Mouse (Mus musculus): Measurements from ENCODE around the gene Pigo. TPM values are rescaled to one million over a fixed set of nuclear protein-coding genes. Genes with fewer than 3 reads are reported as not detected.

Gene Pigo
- 2.7 and 7.6 TPM in 2 replicates for polyA plus RNA-seq (2012; ENCODE audit: insufficient read depth, low replicate concordance)

GRCm38 (mm10) chr4:43025084-43025960 lies at the start of gene Pigo:
TSS of gene Pigo (minus strand) at chr4:43025819.
- TF ChIP-seq GATA1 (IDR thresholded peaks at IDR 0.05; ENCODE audit: borderline replicate concordance, low read length) (no peak), FLI1 (IDR thresholded peaks at IDR 0.05; ENCODE audit: low read length) (no peak)
- H3K4me1 ChIP-seq, result peaks cover 42% of the 10 kb centered on the region
- H3K9me3 ChIP-seq, result no peaks in the 10 kb centered on the region
- peak within 1 kb of the TSS; percentile 96 for H3K4me3 ChIP-seq (replicated peaks)
- no peaks in the 10 kb centered on the region for H3K27me3 ChIP-seq (replicated peaks)
- peaks cover 83% of the 10 kb centered on the region for H3K36me3 ChIP-seq (replicated peaks; ENCODE audit: low read length)

- Histone ChIP-seq H3K4me3 (replicated peaks) (no peak overlapping the region), H3K36me3 (replicated peaks; ENCODE audit: low read length) (no peaks in the 10 kb centered on the region), H3K9me3 (no peaks in the 10 kb centered on the region), H3K27me3 (replicated peaks) (peaks cover 6% of the 10 kb centered on the region), H3K4me1 (no peaks in the 10 kb centered on the region)
- TF ChIP-seq GATA1 (IDR thresholded peaks at IDR 0.05; ENCODE audit: borderline replicate concordance, low read length) (no peak), FLI1 (IDR thresholded peaks at IDR 0.05; ENCODE audit: low read length) (no peak)
Measured at GRCm38 (mm10) chr4:43074923-43075322, 49.3 kb upstream of the Pigo start.

- TF ChIP-seq FLI1 (IDR thresholded peaks at IDR 0.05; ENCODE audit: low read length) (no peak), GATA1 (IDR thresholded peaks at IDR 0.05; ENCODE audit: borderline replicate concordance, low read length) (no peak)
- Histone ChIP-seq H3K9me3 (no peaks in the 10 kb centered on the region), H3K4me1 (no peaks in the 10 kb centered on the region), H3K4me3 (replicated peaks) (no peak overlapping the region), H3K36me3 (replicated peaks; ENCODE audit: low read length) (no peaks in the 10 kb centered on the region), H3K27me3 (replicated peaks) (peaks cover 28% of the 10 kb centered on the region)
Measured at GRCm38 (mm10) chr4:43065471-43065870, 39.9 kb upstream of the Pigo start.

GRCm38 (mm10) chr4:43060286-43060685 lies 34.7 kb upstream of the Pigo start:
- TF ChIP-seq GATA1 (IDR thresholded peaks at IDR 0.05; ENCODE audit: borderline replicate concordance, low read length), result no peak
- no peak for TF ChIP-seq FLI1 (IDR thresholded peaks at IDR 0.05; ENCODE audit: low read length)
- Histone ChIP-seq H3K4me1 (peaks cover 13% of the 10 kb centered on the region), H3K36me3 (replicated peaks; ENCODE audit: low read length) (no peaks in the 10 kb centered on the region), H3K27me3 (replicated peaks) (peaks cover 56% of the 10 kb centered on the region), H3K4me3 (replicated peaks) (no peak overlapping the region), H3K9me3 (no peaks in the 10 kb centered on the region)

- Histone ChIP-seq H3K9me3 (no peaks in the 10 kb centered on the region), H3K4me1 (peaks cover 13% of the 10 kb centered on the region), H3K36me3 (replicated peaks; ENCODE audit: low read length) (no peaks in the 10 kb centered on the region), H3K27me3 (replicated peaks) (peaks cover 56% of the 10 kb centered on the region), H3K4me3 (replicated peaks) (peak overlapping the region; percentile 92)
- TF ChIP-seq FLI1 (IDR thresholded peaks at IDR 0.05; ENCODE audit: low read length), result no peak
- no peak for TF ChIP-seq GATA1 (IDR thresholded peaks at IDR 0.05; ENCODE audit: borderline replicate concordance, low read length)
Measured at GRCm38 (mm10) chr4:43059697-43060096, 34.1 kb upstream of the Pigo start.

- no peaks in the 10 kb centered on the region for H3K9me3 ChIP-seq
- no peaks in the 10 kb centered on the region for H3K36me3 ChIP-seq (replicated peaks; ENCODE audit: low read length)
- H3K4me3 ChIP-seq (replicated peaks), result peak within 1 kb of the TSS; percentile 92
- H3K4me1 ChIP-seq, result peaks cover 13% of the 10 kb centered on the region
- TF ChIP-seq FLI1 (IDR thresholded peaks at IDR 0.05; ENCODE audit: low read length) (no peak), GATA1 (IDR thresholded peaks at IDR 0.05; ENCODE audit: borderline replicate concordance, low read length) (no peak)
- H3K27me3 ChIP-seq (replicated peaks), result peaks cover 57% of the 10 kb centered on the region
Measured at GRCm38 (mm10) chr4:43058753-43059654, 33.4 kb upstream of the Pigo start, which contains the start of gene Unc13b. TSS of gene Unc13b (plus strand) at chr4:43058953.

DNA sequence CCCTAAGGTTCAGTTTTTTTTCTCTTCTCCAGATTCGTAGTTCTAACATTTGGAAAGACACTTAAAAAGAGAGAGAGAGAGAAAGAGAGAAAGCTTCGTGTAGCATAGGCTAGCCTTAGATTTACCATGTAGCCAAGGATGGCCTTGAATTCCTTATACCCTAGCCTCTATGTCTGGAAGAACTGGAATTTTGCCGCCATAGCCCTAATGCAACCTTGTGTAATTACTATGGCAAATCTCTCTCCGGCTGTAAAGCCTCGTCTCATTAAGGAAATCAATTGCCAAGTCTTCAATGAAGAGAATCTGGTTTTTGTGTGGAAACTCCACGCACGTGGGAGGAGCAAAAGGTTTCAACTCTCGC lies 32.8 kb upstream of the Pigo start:
- Histone ChIP-seq H3K4me1 (peaks cover 13% of the 10 kb centered on the region), H3K4me3 (replicated peaks) (peak overlapping the region; percentile 92), H3K27me3 (replicated peaks) (peaks cover 54% of the 10 kb centered on the region), H3K36me3 (replicated peaks; ENCODE audit: low read length) (no peaks in the 10 kb centered on the region), H3K9me3 (no peaks in the 10 kb centered on the region)
- TF ChIP-seq FLI1 (IDR thresholded peaks at IDR 0.05; ENCODE audit: low read length) (no peak), GATA1 (IDR thresholded peaks at IDR 0.05; ENCODE audit: borderline replicate concordance, low read length) (no peak)

DNA sequence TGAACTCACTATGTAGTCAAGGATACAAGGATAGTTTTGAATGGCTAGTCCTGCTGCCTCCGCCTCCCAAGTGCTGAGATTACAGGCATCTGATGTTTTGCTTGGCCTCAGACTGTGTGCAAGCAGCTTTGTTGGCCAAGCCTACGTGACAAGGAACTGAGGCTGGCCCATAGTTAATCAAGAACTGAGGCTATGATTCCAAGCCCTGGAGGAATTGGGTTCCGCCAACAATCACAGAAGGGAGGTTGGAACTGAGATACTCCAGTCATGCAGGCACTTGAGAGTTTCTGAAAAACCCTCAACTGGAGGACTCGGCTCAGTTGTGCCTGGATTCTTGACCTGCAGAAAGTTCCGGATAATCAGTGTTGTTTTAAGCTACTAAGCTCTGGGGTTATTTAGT lies 32.0 kb upstream of the Pigo start:
- H3K4me3 ChIP-seq (replicated peaks), result no peak overlapping the region
- TF ChIP-seq GATA1 (IDR thresholded peaks at IDR 0.05; ENCODE audit: borderline replicate concordance, low read length) (no peak), FLI1 (IDR thresholded peaks at IDR 0.05; ENCODE audit: low read length) (no peak)
- peaks cover 50% of the 10 kb centered on the region for H3K27me3 ChIP-seq (replicated peaks)

DNA sequence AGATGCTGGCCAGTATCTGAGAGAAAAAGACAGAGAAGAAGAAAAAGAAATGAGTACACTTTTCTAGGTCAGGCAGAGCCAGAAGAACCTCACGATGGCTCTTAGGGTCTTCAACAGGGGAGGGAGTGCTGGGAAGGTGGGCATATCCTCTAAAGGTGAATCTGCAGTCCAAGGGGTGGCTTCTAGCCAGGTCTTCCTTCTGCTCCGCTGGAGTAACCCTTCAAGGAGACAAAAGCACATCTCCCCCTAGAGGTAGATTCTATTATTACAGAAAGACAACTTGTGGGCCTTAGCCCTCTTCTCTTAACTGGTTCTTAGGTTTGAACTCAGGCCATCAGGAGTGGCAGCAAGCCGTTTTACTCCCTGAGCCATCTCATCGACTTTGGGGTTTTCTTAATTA lies 27.0 kb upstream of the Pigo start:
- H3K27me3 ChIP-seq (replicated peaks), result peaks cover 5% of the 10 kb centered on the region
- no peaks in the 10 kb centered on the region for H3K36me3 ChIP-seq (replicated peaks; ENCODE audit: low read length)
- peaks cover 10% of the 10 kb centered on the region for H3K4me1 ChIP-seq
- H3K4me3 ChIP-seq (replicated peaks), result no peak overlapping the region
- TF ChIP-seq GATA1 (IDR thresholded peaks at IDR 0.05; ENCODE audit: borderline replicate concordance, low read length) (no peak), FLI1 (IDR thresholded peaks at IDR 0.05; ENCODE audit: low read length) (no peak)
- no peaks in the 10 kb centered on the region for H3K9me3 ChIP-seq

More for the DNA sequence above, 32.0 kb upstream of the Pigo start:
- H3K4me1 ChIP-seq, result peaks cover 14% of the 10 kb centered on the region
- H3K9me3 ChIP-seq, result no peaks in the 10 kb centered on the region
- H3K36me3 ChIP-seq (replicated peaks; ENCODE audit: low read length), result no peaks in the 10 kb centered on the region
